Mouse (Mus musculus) myocyte (in vitro differentiated cells): ENCODE results near the gene Tenm4. TPM values are rescaled to one million over a fixed set of nuclear protein-coding genes. Genes with fewer than 3 reads are reported as not detected.
A peak's percentile ranks its signal among the peaks of the same experiment; 100 is the strongest.

ENCODE experiments used
- H3K27me3 ChIP-seq: one replicate; pipeline ENCODE4 v1.6.1; 2011; ENCODE audit not compliant: control insufficient read depth, insufficient read depth, insufficient read length
- H3K36me3 ChIP-seq: one replicate; pipeline ENCODE4 v1.6.1; 2011; ENCODE audit not compliant: control insufficient read depth, insufficient read depth
- H3K4me2 ChIP-seq: one replicate; pipeline ENCODE4 v1.6.1; 2011; ENCODE audit warnings: low read depth, control low read depth
- H3K4me3 ChIP-seq: one replicate; pipeline ENCODE4 v1.5.1; 2011; ENCODE audit warnings: mild to moderate bottlenecking, control low read depth, moderate library complexity
- H3K79me2 ChIP-seq: one replicate; pipeline ENCODE4 v1.6.1; 2011; ENCODE audit not compliant: control insufficient read depth, insufficient read depth
- H3ac ChIP-seq: one replicate; pipeline ENCODE4 v1.6.1; 2011; ENCODE audit not compliant: control insufficient read depth, insufficient read length
- CEBPB ChIP-seq: IDR thresholded peaks from 2 replicates; pipeline ENCODE4 v1.6.1; 2011; ENCODE audit warnings: mild to moderate bottlenecking, moderate library complexity; ENCODE audit not compliant: poor library complexity, insufficient read depth, severe bottlenecking
- E2F4 ChIP-seq: IDR thresholded peaks from one replicate; pipeline ENCODE4 v1.6.1; 2011; ENCODE audit warnings: mild to moderate bottlenecking, control low read depth, moderate library complexity; ENCODE audit not compliant: insufficient read depth
- MAX ChIP-seq: IDR thresholded peaks from one replicate; pipeline ENCODE4 v1.6.1; 2011; ENCODE audit warnings: low read depth, mild to moderate bottlenecking, control low read depth
- MYOD1 ChIP-seq, 3 experiments: IDR thresholded peaks; one replicate each; pipeline ENCODE4 v1.6.1; 2011; ENCODE audit warnings: control low read depth in 2 of 3, low read depth in 2 of 3, mild to moderate bottlenecking in 2 of 3, moderate library complexity in 1 of 3; ENCODE audit not compliant: insufficient read length in 2 of 3, control insufficient read depth in 1 of 3
- MYOG ChIP-seq, 3 experiments: IDR thresholded peaks; one replicate each; pipeline ENCODE4 v1.6.1; 2011; ENCODE audit warnings: control low read depth in 2 of 3, low read depth in 2 of 3, mild to moderate bottlenecking in 2 of 3; ENCODE audit not compliant: insufficient read length in 2 of 3, control insufficient read depth in 1 of 3, insufficient read depth in 1 of 3
- POLR2A ChIP-seq: IDR thresholded peaks from one replicate; pipeline ENCODE4 v1.6.1; 2011; ENCODE audit warnings: low read depth, mild to moderate bottlenecking, control low read depth, moderate library complexity; ENCODE audit not compliant: insufficient read length
- POLR2AphosphoS2 ChIP-seq: IDR thresholded peaks from one replicate; pipeline ENCODE4 v1.6.1; 2011; ENCODE audit warnings: low read depth, control low read depth; ENCODE audit not compliant: insufficient read length
- REST ChIP-seq: IDR thresholded peaks from one replicate; pipeline ENCODE4 v1.6.1; 2011; ENCODE audit warnings: mild to moderate bottlenecking, control low read depth, moderate library complexity; ENCODE audit not compliant: insufficient read depth, insufficient read length
- SRF ChIP-seq: IDR thresholded peaks from one replicate; pipeline ENCODE4 v1.6.1; 2011; ENCODE audit warnings: low read depth; ENCODE audit not compliant: control insufficient read depth, insufficient read length
- TCF12 ChIP-seq: IDR thresholded peaks from one replicate; pipeline ENCODE4 v1.6.1; 2011; ENCODE audit warnings: mild to moderate bottlenecking, control low read depth; ENCODE audit not compliant: poor library complexity, insufficient read depth, severe bottlenecking
- TCF3 ChIP-seq: IDR thresholded peaks from one replicate; pipeline ENCODE4 v1.6.1; 2011; ENCODE audit warnings: low read depth, control low read depth; ENCODE audit not compliant: insufficient read length
- USF1 ChIP-seq: IDR thresholded peaks from one replicate; pipeline ENCODE4 v1.6.1; 2011; ENCODE audit warnings: low read depth, mild to moderate bottlenecking, control low read depth, moderate library complexity
- polyA plus RNA-seq: library from polyadenylated mRNA; unstranded; fragments of >200 nt; fragmentation: generic; extraction: Trizol; gene quantifications from one replicate; pipeline ENCODE4 v1.2.1, GENCODE M21; 2012; ENCODE audit warnings: missing spikeins

Gene Tenm4
- 10.9 TPM for polyA plus RNA-seq

DNA sequence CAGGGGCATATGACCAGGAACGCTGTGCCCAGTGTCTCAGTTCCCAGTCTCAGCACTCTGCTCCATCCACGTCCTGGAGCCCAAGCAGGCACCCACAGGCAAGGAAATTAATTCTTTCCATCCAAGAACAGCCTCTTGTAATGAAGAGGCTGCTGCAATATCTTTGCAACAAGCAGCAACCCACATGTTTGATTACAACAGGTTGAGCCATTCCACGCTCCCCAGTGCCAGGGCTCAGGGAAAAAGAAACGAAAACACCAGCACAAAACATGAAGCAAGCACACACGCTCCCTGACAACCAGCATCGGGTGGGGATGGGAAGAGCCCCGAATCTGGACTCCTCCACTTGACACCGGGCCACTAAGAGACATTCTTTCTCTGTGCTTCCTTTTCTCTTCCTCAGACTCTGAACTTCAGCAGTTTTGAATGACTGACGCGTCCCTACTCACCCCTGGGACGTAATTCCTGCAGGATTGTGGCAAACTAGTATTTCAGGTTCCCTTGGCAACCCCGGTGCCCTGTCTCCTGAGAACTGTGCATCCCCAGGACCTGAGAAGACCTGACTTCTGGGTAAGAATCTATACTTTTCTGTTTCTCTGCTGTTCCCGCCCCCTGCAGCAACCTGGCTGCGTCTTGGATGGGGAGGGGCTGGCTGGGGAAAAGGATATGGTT lies at the start of gene Tenm4:
TSS of gene Tenm4 (plus strand) at position 323 of the 672 bp plus-strand sequence.
- peak within 1 kb of the TSS; percentile 85 for H3K4me2 ChIP-seq
- no peaks in the 10 kb centered on the region for H3K79me2 ChIP-seq
- peak within 1 kb of the TSS; percentile 54 for H3K4me3 ChIP-seq

DNA sequence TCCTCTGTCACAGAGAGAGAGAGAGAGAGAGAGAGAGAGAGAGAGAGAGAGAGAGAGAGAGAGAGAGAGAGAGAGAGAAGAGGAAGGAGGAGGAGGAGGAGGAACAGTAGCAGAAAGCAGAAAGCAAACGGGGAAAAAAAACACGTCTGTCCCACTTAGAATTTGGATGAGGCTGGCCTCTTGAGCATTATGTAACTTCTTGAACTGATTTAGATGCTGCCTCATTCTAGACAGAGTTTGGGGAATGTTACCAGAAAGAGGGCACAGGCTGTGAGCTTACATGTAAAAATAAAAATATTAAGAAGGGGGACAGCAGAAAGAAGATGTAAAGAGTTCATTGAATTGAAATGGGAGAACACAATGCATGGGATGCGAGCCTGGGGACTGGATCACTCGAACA lies 40.3 kb upstream of the Tenm4 start:
- Histone ChIP-seq H3K36me3 (no peaks in the 10 kb centered on the region), H3K4me2 (no peak overlapping the region), H3K27me3 (no peaks in the 10 kb centered on the region), H3K79me2 (no peaks in the 10 kb centered on the region), H3K4me3 (no peak overlapping the region), H3ac (no peak overlapping the region)
- TF ChIP-seq POLR2AphosphoS2 (no peak), MYOD1 (IDR thresholded peaks at IDR 0.05; ENCODE audit: control insufficient read depth in 1 of 3, insufficient read length in 2 of 3, low read depth in 2 of 3) (no peak), E2F4 (no peak), USF1 (no peak), REST (no peak), CEBPB (no peak), MYOG (IDR thresholded peaks at IDR 0.05; ENCODE audit: control insufficient read depth in 1 of 3, insufficient read depth in 1 of 3, insufficient read length in 2 of 3, low read depth in 2 of 3) (no peak), SRF (no peak), MAX (no peak)

More for the DNA sequence above, at the start of gene Tenm4:
- H3ac ChIP-seq, result peak within 1 kb of the TSS; percentile 25
- H3K36me3 ChIP-seq, result no peaks in the 10 kb centered on the region
- no peak for TF ChIP-seq REST
- TF ChIP-seq POLR2A, result peak; percentile 28
- TF ChIP-seq POLR2AphosphoS2, result no peak
- TF ChIP-seq MYOG (IDR thresholded peaks at IDR 0.05; ENCODE audit: control insufficient read depth in 1 of 3, insufficient read depth in 1 of 3, insufficient read length in 2 of 3, low read depth in 2 of 3), result no peak
- TF ChIP-seq MYOD1 (IDR thresholded peaks at IDR 0.05; ENCODE audit: control insufficient read depth in 1 of 3, insufficient read length in 2 of 3, low read depth in 2 of 3), result no peak
- TF ChIP-seq TCF12, result no peak
- TF ChIP-seq SRF, result no peak
- TF ChIP-seq USF1, result no peak
- TF ChIP-seq TCF3, result no peak
- no peak for TF ChIP-seq E2F4
- TF ChIP-seq MAX, result peak; percentile 20
- TF ChIP-seq CEBPB, result peak; percentile 97
- no peaks in the 10 kb centered on the region for H3K27me3 ChIP-seq

DNA sequence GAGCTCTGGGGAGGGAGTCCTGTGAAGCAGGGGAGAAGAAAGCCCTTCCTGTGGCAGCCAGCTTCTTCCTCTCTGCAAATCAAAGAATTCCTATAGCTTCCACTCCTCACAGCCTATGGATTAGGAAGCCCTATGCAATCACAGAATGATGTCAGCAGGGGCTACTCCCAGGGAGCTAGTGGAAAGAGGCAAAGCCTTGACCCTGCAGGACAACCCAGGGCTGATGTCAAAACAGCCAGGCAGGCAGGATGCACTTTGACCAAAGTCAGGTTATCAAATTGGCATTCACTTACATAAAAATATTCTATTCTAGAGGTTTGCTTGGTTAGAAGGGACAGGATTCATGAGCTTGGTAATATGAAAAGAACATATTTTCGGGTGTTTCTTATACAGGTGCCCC lies 39.9 kb upstream of the Tenm4 start:
- H3K27me3 ChIP-seq, result no peaks in the 10 kb centered on the region
- H3ac ChIP-seq, result no peak overlapping the region
- no peaks in the 10 kb centered on the region for H3K79me2 ChIP-seq
- TF ChIP-seq E2F4 (no peak), SRF (no peak), USF1 (no peak), MYOD1 (IDR thresholded peaks at IDR 0.05; ENCODE audit: control insufficient read depth in 1 of 3, insufficient read length in 2 of 3, low read depth in 2 of 3) (no peak), POLR2A (no peak), TCF12 (no peak), TCF3 (no peak), POLR2AphosphoS2 (no peak), MAX (no peak), CEBPB (no peak)
- no peak overlapping the region for H3K4me3 ChIP-seq
- H3K4me2 ChIP-seq, result no peak overlapping the region
- no peaks in the 10 kb centered on the region for H3K36me3 ChIP-seq

DNA sequence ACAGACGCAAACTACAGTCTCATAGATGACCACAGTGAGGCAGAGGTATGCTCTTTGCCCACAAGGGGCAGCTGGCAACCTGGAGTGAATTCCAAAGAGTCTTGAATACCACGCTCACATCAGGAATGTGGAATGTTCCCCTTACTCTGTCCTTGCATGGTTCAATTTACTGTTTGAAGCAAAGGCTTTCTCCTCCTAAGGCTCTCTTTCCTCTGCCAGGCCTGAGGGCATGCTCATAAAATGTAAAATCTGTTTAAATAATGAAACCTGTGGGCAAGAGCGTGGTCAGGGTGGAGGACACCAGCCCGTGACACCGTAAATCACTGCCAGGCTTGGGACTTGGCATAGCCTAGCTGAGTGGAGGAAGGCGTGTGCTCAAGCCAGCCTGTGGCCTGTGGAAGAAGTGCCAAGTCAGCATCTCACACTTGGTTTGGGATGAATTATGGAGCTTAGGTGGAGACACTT lies 34.5 kb upstream of the Tenm4 start:
- Histone ChIP-seq H3K4me2 (no peak overlapping the region), H3K36me3 (no peaks in the 10 kb centered on the region), H3K27me3 (no peaks in the 10 kb centered on the region), H3K4me3 (no peak overlapping the region), H3K79me2 (no peaks in the 10 kb centered on the region), H3ac (no peak overlapping the region)
- TF ChIP-seq MAX (no peak), TCF3 (no peak), MYOD1 (IDR thresholded peaks at IDR 0.05; ENCODE audit: control insufficient read depth in 1 of 3, insufficient read length in 2 of 3, low read depth in 2 of 3) (no peak), CEBPB (no peak), POLR2A (no peak), POLR2AphosphoS2 (no peak), TCF12 (no peak), E2F4 (no peak), REST (no peak)

DNA sequence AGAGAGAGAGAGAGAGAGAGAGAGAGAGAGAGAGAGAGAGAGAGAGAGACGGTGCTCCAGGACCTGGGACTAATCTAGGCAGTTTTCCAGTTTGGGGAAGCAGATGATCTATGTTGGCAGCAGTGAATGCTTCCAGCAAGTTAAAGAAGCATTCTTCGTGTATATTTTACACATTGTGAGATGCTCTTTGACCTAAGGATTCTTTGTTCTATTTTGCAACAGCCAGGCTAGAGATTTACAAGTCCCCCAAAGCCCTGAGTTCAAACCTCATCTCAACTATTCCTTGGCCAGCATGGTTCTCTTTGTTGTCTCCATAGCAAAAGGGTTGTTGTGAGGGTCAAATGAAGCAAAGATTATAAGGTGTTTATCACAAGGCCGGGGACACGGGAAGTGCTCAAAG lies 29.2 kb upstream of the Tenm4 start:
- TF ChIP-seq MAX (no peak), POLR2AphosphoS2 (no peak), TCF3 (no peak)
- H3K36me3 ChIP-seq, result no peaks in the 10 kb centered on the region
- no peaks in the 10 kb centered on the region for H3K27me3 ChIP-seq
- H3K4me3 ChIP-seq, result no peak overlapping the region
- no peak overlapping the region for H3K4me2 ChIP-seq
- H3K79me2 ChIP-seq, result no peaks in the 10 kb centered on the region
- H3ac ChIP-seq, result no peak overlapping the region
